Mouse (Mus musculus) forebrain, embryonic 15.5 days (tissue): ENCODE measurements around the gene Mageb5. TPM values are rescaled to one million over a fixed set of nuclear protein-coding genes. Genes with fewer than 3 reads are reported as not detected.
"Not testable (repeated sequence)": the region's sequence is repeated elsewhere in the genome, so short reads cannot be mapped to it uniquely, and the experiment has no call there.

Experiments used
- ATAC-seq: fragments of 200-750 bp; cut with Nextera tagmentation; replicated peaks from 2 replicates; pipeline ENCODE4 v1.8.0; 2017; ENCODE audit warnings: mild to moderate bottlenecking, moderate TSS enrichment, moderate library complexity
- H3K27ac ChIP-seq: fragments of 300-500 bp; sonication (generic); replicated peaks from 2 replicates; pipeline ENCODE4 v1.5.1; 2015; ENCODE audit warnings: mild to moderate bottlenecking, inconsistent platforms
- H3K27me3 ChIP-seq: fragments of 300-500 bp; sonication (generic); 2 replicates; pipeline ENCODE4 v1.6.1; 2015; ENCODE audit warnings: inconsistent platforms
- H3K36me3 ChIP-seq: fragments of 300-500 bp; sonication (generic); 2 replicates; pipeline ENCODE4 v1.6.1; 2015; ENCODE audit warnings: mild to moderate bottlenecking, inconsistent platforms
- H3K4me1 ChIP-seq: fragments of 300-500 bp; sonication (generic); 2 replicates; pipeline ENCODE4 v1.6.1; 2015; ENCODE audit warnings: inconsistent platforms
- H3K4me2 ChIP-seq: fragments of 300-500 bp; sonication (generic); replicated peaks from 2 replicates; pipeline ENCODE4 v1.6.1; 2015; ENCODE audit warnings: mild to moderate bottlenecking, inconsistent platforms
- H3K4me3 ChIP-seq: fragments of 300-500 bp; sonication (generic); 2 replicates; pipeline ENCODE4 v1.5.1; 2015; ENCODE audit warnings: mild to moderate bottlenecking, inconsistent platforms
- H3K9ac ChIP-seq: fragments of 300-500 bp; sonication (generic); replicated peaks from 2 replicates; pipeline ENCODE4 v1.6.1; 2015; ENCODE audit warnings: mild to moderate bottlenecking, inconsistent platforms
- H3K9me3 ChIP-seq: fragments of 300-500 bp; sonication (generic); 2 replicates; pipeline ENCODE4 v1.6.1; 2016; ENCODE audit warnings: inconsistent platforms
- WGBS: fragments of 180-500 bp; shearing (Covaris S2); methylation state at CpG from one replicate; pipeline ENCODE4 v1.1.7; 2015; ENCODE audit warnings: mixed read lengths; 5-methylcytosine and 5-hydroxymethylcytosine counted together
- polyA plus RNA-seq: library from polyadenylated mRNA; unstranded; fragments of >200 nt; fragmentation: Nextera tagmentation; extraction: Ambion mirVana; gene quantifications from 2 replicates; pipeline ENCODE4 v1.2.1, GENCODE M21; 2015

Gene Mageb5
- not detected in 2 replicates for polyA plus RNA-seq

DNA sequence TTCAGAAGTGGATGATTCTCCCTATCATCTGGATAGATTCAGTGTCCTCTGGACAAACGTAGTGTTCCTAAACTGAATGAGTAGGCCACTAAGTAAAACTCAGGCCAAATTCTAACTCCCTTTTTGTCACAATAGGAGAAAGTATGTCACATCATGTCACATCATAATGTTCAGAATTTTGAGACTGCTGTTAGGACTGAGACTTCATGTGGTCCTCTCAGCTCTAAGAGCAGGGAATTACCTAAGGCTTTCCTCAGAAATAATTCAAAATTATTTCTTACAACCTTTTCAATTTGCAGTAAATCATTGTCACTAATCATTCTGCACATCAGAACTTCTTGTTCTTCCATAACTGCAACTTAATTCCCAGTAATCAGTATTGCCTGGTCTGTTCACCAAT is at the start of gene Mageb5:
Gene Mageb5, minus strand, starts transcription at position 101 of the 400 bp plus-strand sequence.
- H3K4me2 ChIP-seq, H3K4me1 ChIP-seq, H3K4me3 ChIP-seq, H3K36me3 ChIP-seq, H3K9me3 ChIP-seq, H3K27ac ChIP-seq, H3K9ac ChIP-seq, ATAC-seq, H3K27me3 ChIP-seq: not testable (repeated sequence)
- 83% methylated on average over 1 of the region's 1 CpGs for WGBS

DNA sequence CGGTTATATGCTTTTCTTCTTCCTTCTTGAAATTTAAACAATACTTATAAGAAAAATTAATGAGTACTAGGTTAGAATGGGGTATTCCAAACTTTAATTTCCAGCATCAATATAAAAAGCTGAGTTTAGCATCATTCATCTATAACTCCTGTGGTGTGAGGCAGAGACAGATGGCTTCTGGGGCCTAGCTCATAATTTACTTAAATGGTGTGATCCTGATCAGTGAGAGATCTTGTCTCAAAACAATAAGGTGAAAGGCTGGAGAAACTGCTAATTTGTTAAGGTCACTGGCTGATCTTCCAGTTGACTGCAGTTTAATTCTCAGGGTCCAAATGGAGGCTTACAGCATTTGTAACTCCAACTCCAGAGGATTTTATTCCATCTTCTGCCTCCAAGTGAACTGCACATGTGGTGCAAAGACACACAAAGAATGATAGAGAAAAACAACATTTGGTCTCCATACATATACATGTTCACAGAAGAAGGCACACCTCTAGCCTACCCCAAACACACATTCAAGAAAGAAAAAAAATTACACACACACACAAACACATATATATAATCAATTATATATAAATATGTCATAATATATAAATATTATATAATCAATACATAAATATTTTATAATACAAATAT is 23.1 kb downstream of the Mageb5 start:
- not testable (repeated sequence) for H3K36me3 ChIP-seq, H3K4me1 ChIP-seq
- peak; percentile 29; the same call in 1 of the 2 replicates for ATAC-seq

More for the DNA sequence above, 23.1 kb downstream of the Mageb5 start:
- WGBS: no CpG with 5 or more reads among the region's 1 CpGs
- H3K9me3 ChIP-seq, H3K27me3 ChIP-seq, H3K4me3 ChIP-seq, H3K9ac ChIP-seq, H3K4me2 ChIP-seq, H3K27ac ChIP-seq: not testable (repeated sequence)

Other genes with a start within 250 kb of the Mageb5 start
- gene 1700084M14Rik, start 207.1 kb downstream of the Mageb5 start, polyA plus RNA-seq: not detected in 2 replicates
- not detected in 2 replicates for gene Gm14781, start 150.8 kb downstream of the Mageb5 start, polyA plus RNA-seq
- gene Mageb1, start 233.3 kb upstream of the Mageb5 start, polyA plus RNA-seq: not detected in 2 replicates